Mouse (Mus musculus): Measurements from ENCODE around the gene Oit1. TPM values are rescaled to one million over a fixed set of nuclear protein-coding genes. Genes with fewer than 3 reads are reported as not detected.

Gene Oit1
- 59.4 and 63.9 TPM in 2 replicates for polyA plus RNA-seq (2012; rRNA removed; ENCODE audit: low replicate concordance)

GRCm38 (mm10) chr14:8378685-8379313, at the start of gene Oit1:
Gene Oit1 (minus strand): TSS chr14:8378754.

GRCm38 (mm10) chr14:8317194-8318097, 61.1 kb downstream of the Oit1 start, which contains the start of gene Fam107a:
Gene Fam107a (minus strand): TSS chr14:8318023.

Other genes with a start within 250 kb of the Oit1 start
- 17.0 and 21.9 TPM in 2 replicates for gene Pdhb, start 205.7 kb downstream of the Oit1 start, polyA plus RNA-seq (2012; rRNA removed; ENCODE audit: low replicate concordance)
- 3.0 and 4.0 TPM in 2 replicates for gene Kctd6, start 164.6 kb downstream of the Oit1 start, polyA plus RNA-seq (2012; rRNA removed; ENCODE audit: low replicate concordance)
- gene Acox2, start 119.4 kb downstream of the Oit1 start, polyA plus RNA-seq (2012; rRNA removed; ENCODE audit: low replicate concordance): 6.4 and 22.1 TPM in 2 replicates
- gene Fam107a, start 60.7 kb downstream of the Oit1 start, polyA plus RNA-seq (2012; rRNA removed; ENCODE audit: low replicate concordance): 0.32 and 0.39 TPM in 2 replicates

Data from duodenum, adult 2 months (tissue).